Mouse (Mus musculus) liver, embryonic 13.5 days (tissue): Measurements from ENCODE around the gene Gm5141. TPM values are rescaled to one million over a fixed set of nuclear protein-coding genes. Genes with fewer than 3 reads are reported as not detected.

ENCODE experiments used
- microRNA counts: library from miRNA; unstranded; fragments of <30 nt; microRNA quantifications from one replicate; lab custom pipeline; 2016
- microRNA-seq: library from miRNA; unstranded; fragments of <30 nt; microRNA quantifications from one replicate; pipeline ENCODE4, GENCODE M21; 2016
- polyA plus RNA-seq: library from polyadenylated mRNA; unstranded; fragments of >200 nt; fragmentation: Nextera tagmentation; extraction: Ambion mirVana; gene quantifications from 2 replicates; pipeline ENCODE4 v1.2.1, GENCODE M21; 2015

The Gm5141 gene
- polyA plus RNA-seq, 1 experiment from 2014 or later, result 1.6 TPM

MicroRNA genes within 50 kb of the gene (microRNA counts, 519-probe panel; counts per million panel counts)
- 114 counts per million for microRNA mmu-miR-713 (lab: Ali Mortazavi, UCI)

Small RNAs within 50 kb of the gene (microRNA-seq; reads per million reads assigned to microRNA genes)
- not detected for gene Gm24588
- gene Mir713, result not detected

Other genes starting within 250 kb of the Gm5141 start
- gene Zfp935, start 227.3 kb downstream of the Gm5141 start, polyA plus RNA-seq, result not detected in 2 replicates
- 6.1 and 7.0 TPM in 2 replicates for gene Zfp934, start 214.6 kb downstream of the Gm5141 start, polyA plus RNA-seq
- 3.0 and 3.1 TPM in 2 replicates for gene 6720489N17Rik, start 161.6 kb downstream of the Gm5141 start, polyA plus RNA-seq
- 5.4 and 6.3 TPM in 2 replicates for gene Platr25, start 25.1 kb downstream of the Gm5141 start, polyA plus RNA-seq
- gene Fbp2, start 72.6 kb upstream of the Gm5141 start, polyA plus RNA-seq, result 0.19 TPM in 1 of 2 replicates, not detected in the other
- gene Fbp1, start 102.5 kb upstream of the Gm5141 start, polyA plus RNA-seq, result 0.42 and 0.51 TPM in 2 replicates
- gene 2010111I01Rik, start 179.1 kb upstream of the Gm5141 start, polyA plus RNA-seq, result 16.5 and 17.2 TPM in 2 replicates